10 mouse cellular contexts compared by ENCODE assay signal in genomic region chr7:125469937-125470336, GRCm38 (mm10). TPM values are rescaled to one million over a fixed set of nuclear protein-coding genes. Genes with fewer than 3 reads are reported as not detected.
DNase-seq lines count a peak whose midpoint lies in the region; ATAC-seq and TF ChIP-seq lines count a peak whose summit lies in the region.
"Had no signal": no experiment of that assay in that cellular context is flagged by ENCODE, and none has a peak within 500 bp of the region (broad histone marks: within the 10 kb centered on the region; RNA-seq: fewer than 3 reads in every experiment).

No protein-coding gene starts in this region.

- no peak for TF ChIP-seq EP300 in liver, embryonic 14.5 days (IDR thresholded peaks at IDR 0.05; ENCODE audit: low read depth)

- no peak for TF ChIP-seq POLR2A in testis, adult 2 months (IDR thresholded peaks at IDR 0.05; ENCODE audit: control insufficient read depth, low read depth, low read length)

- no peak overlapping the region for H3K4me3 ChIP-seq in liver, embryonic 14.5 days (ENCODE audit: insufficient read depth in 1 of 2, low read depth in 2 of 2, low read length in 2 of 2)
- no peak overlapping the region for H3K4me3 ChIP-seq in neural tube, embryonic 15.5 days (replicated peaks)
- no peak overlapping the region for H3K4me3 ChIP-seq in testis, adult 2 months (ENCODE audit: control insufficient read depth, low read depth, low read length)
- H3K4me3 ChIP-seq: embryonic facial prominence, embryonic 13.5 days; stomach, embryonic 15.5 days had no signal

- intact Hi-C loops in gastrocnemius, postnatal 36 days (cut with DNase I), result loop anchor here (5.0 kb wide), 1 partner anchor 167 kb away; no protein-coding TSS in a partner anchor

- no peak overlapping the region for H3K27ac ChIP-seq in liver, embryonic 14.5 days
- H3K27ac ChIP-seq in neural tube, embryonic 15.5 days (replicated peaks), result no peak overlapping the region
- H3K27ac ChIP-seq in testis, adult 2 months (ENCODE audit: control insufficient read depth, insufficient read depth, low read depth, low read length), result no peak overlapping the region
- H3K27ac ChIP-seq: embryonic facial prominence, embryonic 13.5 days; stomach, embryonic 15.5 days had no signal

- H3K36me3 ChIP-seq in liver, embryonic 14.5 days (replicated peaks; ENCODE audit: control insufficient read depth, insufficient read depth, low read depth), result peaks cover 17% of the 10 kb centered on the region
- peaks cover 47% of the 10 kb centered on the region for H3K36me3 ChIP-seq in neural tube, embryonic 15.5 days
- H3K36me3 ChIP-seq in testis, adult 2 months (ENCODE audit: control insufficient read depth, insufficient read depth, low read length), result no peaks in the 10 kb centered on the region; the same call in none of the 2 replicates

- H3K27me3 ChIP-seq in liver, embryonic 14.5 days (ENCODE audit: control insufficient read depth, insufficient read depth, low read length), result no peaks in the 10 kb centered on the region
- H3K27me3 ChIP-seq in neural tube, embryonic 15.5 days (replicated peaks), result no peaks in the 10 kb centered on the region
- no peaks in the 10 kb centered on the region for H3K27me3 ChIP-seq in testis, adult 2 months (ENCODE audit: control insufficient read depth, insufficient read depth, low read length)
- H3K27me3 ChIP-seq: embryonic facial prominence, embryonic 13.5 days; stomach, embryonic 15.5 days had no signal

- no peak for ATAC-seq in liver, embryonic 14.5 days (ENCODE audit: insufficient read depth)
- ATAC-seq in neural tube, embryonic 15.5 days (ENCODE audit: low FRiP score), result peak; percentile 33; the same call in 1 of the 2 replicates

- WGBS in liver, embryonic 14.5 days (ENCODE audit: insufficient replicate concordance), result 23% methylated on average over 5 of the region's 5 CpGs
- WGBS in neural tube, embryonic 15.5 days, result 25% methylated on average over 5 of the region's 5 CpGs

- no peak overlapping the region for H3K4me2 ChIP-seq in liver, embryonic 14.5 days (ENCODE audit: low read depth)
- no peak overlapping the region for H3K4me2 ChIP-seq in neural tube, embryonic 15.5 days
- H3K4me2 ChIP-seq: embryonic facial prominence, embryonic 13.5 days; stomach, embryonic 15.5 days had no signal

- H3K9ac ChIP-seq in liver, embryonic 14.5 days (replicated peaks), result no peak overlapping the region
- H3K9ac ChIP-seq in neural tube, embryonic 15.5 days (replicated peaks), result no peak overlapping the region
- H3K9ac ChIP-seq: embryonic facial prominence, embryonic 13.5 days; stomach, embryonic 15.5 days had no signal

- peak; percentile 31 to 42 for DNase-seq in urinary bladder, adult 18-20 months (ENCODE audit: low spot score in 2 of 2)
- no peak for DNase-seq in urinary bladder, postnatal 10 days (ENCODE audit: low spot score)
- DNase-seq in cerebellum, postnatal 14 days, result peak; percentile 83 to 88
- DNase-seq in gastrocnemius, postnatal 36 days, result peak; percentile 40 to 64
- peak; percentile 59 to 70 for DNase-seq in kidney, adult 8-10 months
- peak; percentile 50 to 65 (median 59) for DNase-seq in liver, embryonic 14.5 days (ENCODE audit: low read depth in 3 of 3, low spot score in 3 of 3)

- TF ChIP-seq CTCF in liver, embryonic 14.5 days (IDR thresholded peaks at IDR 0.05; ENCODE audit: low read depth), result peak; percentile 97
- peak; percentile 78; the same call in 1 of the 2 replicates for TF ChIP-seq CTCF in testis, adult 2 months (IDR thresholded peaks at IDR 0.05; ENCODE audit: control insufficient read depth, insufficient read depth, insufficient replicate concordance, low read depth, low read length)

- no peaks in the 10 kb centered on the region for H3K9me3 ChIP-seq in liver, embryonic 14.5 days (ENCODE audit: control insufficient read depth, low read length)
- H3K9me3 ChIP-seq in neural tube, embryonic 15.5 days (replicated peaks), result no peaks in the 10 kb centered on the region
- H3K9me3 ChIP-seq: embryonic facial prominence, embryonic 13.5 days; stomach, embryonic 15.5 days had no signal

- H3K4me1 ChIP-seq in liver, embryonic 14.5 days (replicated peaks; ENCODE audit: control insufficient read depth in 2 of 2, insufficient read depth in 2 of 2, low read length in 1 of 2), result peaks cover 12 to 31% of the 10 kb centered on the region in 2 experiments
- H3K4me1 ChIP-seq in neural tube, embryonic 15.5 days, result peaks cover 11% of the 10 kb centered on the region
- H3K4me1 ChIP-seq in testis, adult 2 months (ENCODE audit: control insufficient read depth, insufficient read depth, low read length), result no peaks in the 10 kb centered on the region; the same call in 1 of the 2 replicates

RNA-seq across cellular contexts. Expression of gene Nsmce1, which starts 21.5 kb away (rescaled TPM):
- 10 to 100 TPM in 1 of 2 experiments, 1 to 10 TPM in 1; 8.6 to 10.8 TPM for total RNA-seq in gastrocnemius, postnatal 36 days (2021)
- 27.5 and 42.3 TPM in 2 replicates for polyA plus RNA-seq in liver, embryonic 14.5 days (2012; rRNA removed)
- polyA plus RNA-seq in liver, embryonic 14.5 days (2014; fragmentation: Nextera tagmentation; extraction: Ambion mirVana), result 90.1 and 92.5 TPM in 2 replicates
- 87.8 and 90.3 TPM in 2 replicates for polyA plus RNA-seq in neural tube, embryonic 15.5 days (2015; fragmentation: Nextera tagmentation; extraction: Ambion mirVana)
- 181 and 191 TPM in 2 replicates for polyA plus RNA-seq in testis, adult 2 months (2012; rRNA removed)

RNA-seq across cellular contexts. Expression of gene Kdm8, which starts 25.5 kb away (rescaled TPM):
- total RNA-seq in gastrocnemius, postnatal 36 days (2021), result 1 to 10 TPM; 4.5 to 5.0 TPM
- 5.7 and 6.1 TPM in 2 replicates for polyA plus RNA-seq in liver, embryonic 14.5 days (2012; rRNA removed)
- polyA plus RNA-seq in liver, embryonic 14.5 days (2014; fragmentation: Nextera tagmentation; extraction: Ambion mirVana), result 4.7 and 6.4 TPM in 2 replicates
- 4.7 and 5.7 TPM in 2 replicates for polyA plus RNA-seq in neural tube, embryonic 15.5 days (2015; fragmentation: Nextera tagmentation; extraction: Ambion mirVana)
- 3.1 TPM in 2 replicates for polyA plus RNA-seq in testis, adult 2 months (2012; rRNA removed)
